Mouse (Mus musculus) frontal cortex, postnatal 25 days (tissue): ENCODE data around the gene Rel.

Experiments used
- DNase-seq, 2 experiments: peaks; one replicate each; pipeline ENCODE4 v3.0.0; 2022; ENCODE audit warnings: low spot score in 2 of 2

Rel gene

GRCm38 (mm10) chr11:23744352-23744751 lies 26.4 kb downstream of the Rel start:
- no peak for DNase-seq

- no peak for DNase-seq
These were observed 29.4 kb downstream of the Rel start for GRCm38 (mm10) chr11:23741386-23741785.

- DNase-seq = no peak
These were observed 29.9 kb downstream of the Rel start for GRCm38 (mm10) chr11:23740895-23741294.

- DNase-seq = no peak
These were observed 34.8 kb downstream of the Rel start for GRCm38 (mm10) chr11:23735820-23736470.

GRCm38 (mm10) chr11:23734749-23735286 lies 36.0 kb downstream of the Rel start:
- DNase-seq = no peak

- DNase-seq = no peak
These were observed 37.9 kb downstream of the Rel start for GRCm38 (mm10) chr11:23732840-23733239.

GRCm38 (mm10) chr11:23730120-23730519 lies 40.6 kb downstream of the Rel start:
- no peak for DNase-seq

GRCm38 (mm10) chr11:23728186-23728585 lies 42.6 kb downstream of the Rel start:
- no peak for DNase-seq

GRCm38 (mm10) chr11:23726441-23726840 lies 44.3 kb downstream of the Rel start:
- DNase-seq = no peak

- DNase-seq = no peak
These were observed 44.9 kb downstream of the Rel start for GRCm38 (mm10) chr11:23725850-23726249.

GRCm38 (mm10) chr11:23722326-23722725 lies 48.4 kb downstream of the Rel start:
- no peak for DNase-seq

- DNase-seq = no peak
These were observed 50.9 kb downstream of the Rel start for GRCm38 (mm10) chr11:23719825-23720224.

- no peak for DNase-seq
These were observed 51.9 kb downstream of the Rel start for GRCm38 (mm10) chr11:23718856-23719255.

- DNase-seq = no peak
These were observed 58.5 kb downstream of the Rel start for GRCm38 (mm10) chr11:23712299-23712698.

- no peak for DNase-seq
These were observed 66.0 kb downstream of the Rel start for GRCm38 (mm10) chr11:23704604-23705294.

- no peak for DNase-seq
These were observed 68.9 kb downstream of the Rel start for GRCm38 (mm10) chr11:23701831-23702230.

- DNase-seq = no peak
These were observed 71.2 kb downstream of the Rel start for GRCm38 (mm10) chr11:23699414-23700095.

GRCm38 (mm10) chr11:23698526-23698925 lies 72.2 kb downstream of the Rel start:
- no peak for DNase-seq

GRCm38 (mm10) chr11:23695847-23696246 lies 74.9 kb downstream of the Rel start:
- no peak for DNase-seq

GRCm38 (mm10) chr11:23693286-23693685 lies 77.5 kb downstream of the Rel start:
- no peak for DNase-seq

- no peak for DNase-seq
These were observed 82.7 kb downstream of the Rel start for GRCm38 (mm10) chr11:23688060-23688459.
